Mouse (Mus musculus): ENCODE measurements around the gene Ppp2r5d. TPM values are rescaled to one million over a fixed set of nuclear protein-coding genes. Genes with fewer than 3 reads are reported as not detected.

Gene Ppp2r5d
- polyA plus RNA-seq, 1 experiment from 2014 or later: 89.4 TPM

Other genes starting within 250 kb of the Ppp2r5d start
- 2.3 and 2.4 TPM in 2 replicates for gene Ttbk1, start 217.4 kb downstream of the Ppp2r5d start, polyA plus RNA-seq (2014; fragmentation: Nextera tagmentation; extraction: Ambion mirVana)
- gene Dnph1, start 208.4 kb downstream of the Ppp2r5d start, polyA plus RNA-seq (2014; fragmentation: Nextera tagmentation; extraction: Ambion mirVana): 59.7 and 64.7 TPM in 2 replicates
- 4.7 and 4.8 TPM in 2 replicates for gene Cul9, start 158.7 kb downstream of the Ppp2r5d start, polyA plus RNA-seq (2014; fragmentation: Nextera tagmentation; extraction: Ambion mirVana)
- gene Srf, start 148.9 kb downstream of the Ppp2r5d start, polyA plus RNA-seq (2014; fragmentation: Nextera tagmentation; extraction: Ambion mirVana): 5.1 and 8.2 TPM in 2 replicates
- 16.0 and 21.5 TPM in 2 replicates for gene Ptk7, start 75.6 kb downstream of the Ppp2r5d start, polyA plus RNA-seq (2014; fragmentation: Nextera tagmentation; extraction: Ambion mirVana)
- 22.7 and 29.8 TPM in 2 replicates for gene Klc4, start 59.1 kb downstream of the Ppp2r5d start, polyA plus RNA-seq (2014; fragmentation: Nextera tagmentation; extraction: Ambion mirVana)
- gene Mrpl2, start 58.9 kb downstream of the Ppp2r5d start, polyA plus RNA-seq (2014; fragmentation: Nextera tagmentation; extraction: Ambion mirVana): 94.8 and 95.2 TPM in 2 replicates
- 25.9 and 30.5 TPM in 2 replicates for gene Cul7, start 54.8 kb downstream of the Ppp2r5d start, polyA plus RNA-seq (2014; fragmentation: Nextera tagmentation; extraction: Ambion mirVana)
- 57.9 and 58.4 TPM in 2 replicates for gene Rrp36, start 30.8 kb downstream of the Ppp2r5d start, polyA plus RNA-seq (2014; fragmentation: Nextera tagmentation; extraction: Ambion mirVana)
- 192 and 201 TPM in 2 replicates for gene Mea1, start 26.3 kb downstream of the Ppp2r5d start, polyA plus RNA-seq (2014; fragmentation: Nextera tagmentation; extraction: Ambion mirVana)
- 101 and 122 TPM in 2 replicates for gene Klhdc3, start 24.2 kb downstream of the Ppp2r5d start, polyA plus RNA-seq (2014; fragmentation: Nextera tagmentation; extraction: Ambion mirVana)
- 12.5 and 14.6 TPM in 2 replicates for gene Pex6, start 6.4 kb upstream of the Ppp2r5d start, polyA plus RNA-seq (2014; fragmentation: Nextera tagmentation; extraction: Ambion mirVana)
- 0.40 and 0.48 TPM in 2 replicates for gene Gnmt, start 24.1 kb upstream of the Ppp2r5d start, polyA plus RNA-seq (2014; fragmentation: Nextera tagmentation; extraction: Ambion mirVana)
- gene Cnpy3, start 47.1 kb upstream of the Ppp2r5d start, polyA plus RNA-seq (2014; fragmentation: Nextera tagmentation; extraction: Ambion mirVana): 53.4 and 53.9 TPM in 2 replicates
- 0.34 and 0.53 TPM in 2 replicates for gene Ptcra, start 58.6 kb upstream of the Ppp2r5d start, polyA plus RNA-seq (2014; fragmentation: Nextera tagmentation; extraction: Ambion mirVana)
- gene 2310039H08Rik, start 67.5 kb upstream of the Ppp2r5d start, polyA plus RNA-seq (2014; fragmentation: Nextera tagmentation; extraction: Ambion mirVana): 48.4 and 49.2 TPM in 2 replicates
- 149 and 155 TPM in 2 replicates for gene Rpl7l1, start 77.6 kb upstream of the Ppp2r5d start, polyA plus RNA-seq (2014; fragmentation: Nextera tagmentation; extraction: Ambion mirVana)
- 5.5 and 7.1 TPM in 2 replicates for gene Bicral, start 153.4 kb upstream of the Ppp2r5d start, polyA plus RNA-seq (2014; fragmentation: Nextera tagmentation; extraction: Ambion mirVana)
- 74.1 and 84.3 TPM in 2 replicates for gene Tbcc, start 185.6 kb upstream of the Ppp2r5d start, polyA plus RNA-seq (2014; fragmentation: Nextera tagmentation; extraction: Ambion mirVana)
- not detected in 2 replicates for gene Prph2, start 205.3 kb upstream of the Ppp2r5d start, polyA plus RNA-seq (2014; fragmentation: Nextera tagmentation; extraction: Ambion mirVana)